Mouse (Mus musculus): ENCODE results near the gene Tmem219. TPM values are rescaled to one million over a fixed set of nuclear protein-coding genes. Genes with fewer than 3 reads are reported as not detected.

Tmem219 gene
- total RNA-seq, 2 experiments from 2014 or later, result 20.2 to 22.3 TPM

Other genes with a start within 250 kb of the Tmem219 start
- 10 to 100 TPM; 11.7 to 19.3 TPM for gene Sult1a1, start 246.5 kb downstream of the Tmem219 start, total RNA-seq (2021)
- 100 to 1,000 TPM in 1 of 2 experiments, 10 to 100 TPM in 1; 92.0 to 102 TPM for gene Bola2, start 227.5 kb downstream of the Tmem219 start, total RNA-seq (2021)
- gene Slx1b, start 227.1 kb downstream of the Tmem219 start, total RNA-seq (2021), result 10 to 100 TPM; 14.4 to 17.0 TPM
- 100 to 1,000 TPM; 163 to 167 TPM for gene Coro1a, start 215.1 kb downstream of the Tmem219 start, total RNA-seq (2021)
- gene Mapk3, start 163.3 kb downstream of the Tmem219 start, total RNA-seq (2021), result 100 to 1,000 TPM; 148 to 165 TPM
- gene Gdpd3, start 156.6 kb downstream of the Tmem219 start, total RNA-seq (2021), result 1 to 10 TPM; 1.8 to 2.1 TPM
- 100 to 1,000 TPM; 311 to 316 TPM for gene Ypel3, start 146.0 kb downstream of the Tmem219 start, total RNA-seq (2021)
- under 1 TPM in 1 of 2 experiments, not detected in 1; 0.87 TPM for gene Tbx6, start 141.4 kb downstream of the Tmem219 start, total RNA-seq (2021)
- gene Ppp4c, start 130.4 kb downstream of the Tmem219 start, total RNA-seq (2021), result 10 to 100 TPM; 48.1 to 51.3 TPM
- 10 to 100 TPM; 84.6 to 91.9 TPM for gene Fam57b, start 125.2 kb downstream of the Tmem219 start, total RNA-seq (2021)
- gene 4930451I11Rik, start 91.3 kb downstream of the Tmem219 start, total RNA-seq (2021), result not detected
- gene Doc2a, start 75.5 kb downstream of the Tmem219 start, total RNA-seq (2021), result 10 to 100 TPM; 47.8 to 57.6 TPM
- gene Hirip3, start 60.9 kb downstream of the Tmem219 start, total RNA-seq (2021), result 10 to 100 TPM; 25.5 to 35.0 TPM
- gene Ino80e, start 60.5 kb downstream of the Tmem219 start, total RNA-seq (2021), result 10 to 100 TPM; 44.9 to 49.9 TPM
- 100 to 1,000 TPM; 149 to 154 TPM for gene Taok2, start 38.2 kb downstream of the Tmem219 start, total RNA-seq (2021)
- gene Kctd13, start 6.0 kb upstream of the Tmem219 start, total RNA-seq (2021), result 100 to 1,000 TPM; 139 TPM
- 10 to 100 TPM; 44.2 to 50.3 TPM for gene Asphd1, start 26.7 kb upstream of the Tmem219 start, total RNA-seq (2021)
- gene Sez6l2, start 27.6 kb upstream of the Tmem219 start, total RNA-seq (2021), result 100 to 1,000 TPM; 400 to 404 TPM
- 100 to 1,000 TPM; 194 to 197 TPM for gene Cdipt, start 53.0 kb upstream of the Tmem219 start, total RNA-seq (2021)
- not detected for gene Cdiptos, start 53.2 kb upstream of the Tmem219 start, total RNA-seq (2021)
- 1 to 10 TPM; 5.2 to 6.7 TPM for gene Mvp, start 91.7 kb upstream of the Tmem219 start, total RNA-seq (2021)
- 1 to 10 TPM in 1 of 2 experiments, under 1 TPM in 1; 0.66 to 2.3 TPM for gene Pagr1b, start 93.6 kb upstream of the Tmem219 start, total RNA-seq (2021)
- gene Pagr1a, start 94.4 kb upstream of the Tmem219 start, total RNA-seq (2021), result 10 to 100 TPM; 22.5 to 23.9 TPM
- gene Gm42742, start 98.2 kb upstream of the Tmem219 start, total RNA-seq (2021), result 10 to 100 TPM; 39.2 to 43.8 TPM
- 100 to 1,000 TPM; 191 to 195 TPM for gene Prrt2, start 98.3 kb upstream of the Tmem219 start, total RNA-seq (2021)
- gene Maz, start 104.1 kb upstream of the Tmem219 start, total RNA-seq (2021), result 100 to 1,000 TPM; 241 to 243 TPM
- 1 to 10 TPM; 5.0 to 5.7 TPM for gene Kif22, start 119.6 kb upstream of the Tmem219 start, total RNA-seq (2021)
- not detected for gene Zg16, start 164.4 kb upstream of the Tmem219 start, total RNA-seq (2021)
- 1 to 10 TPM; 1.2 to 1.4 TPM for gene AI467606, start 168.4 kb upstream of the Tmem219 start, total RNA-seq (2021)
- gene Qprt, start 199.3 kb upstream of the Tmem219 start, total RNA-seq (2021), result under 1 TPM in 1 of 2 experiments, not detected in 1; 0.55 TPM
- under 1 TPM; 0.09 to 0.14 TPM for gene Spn, start 214.9 kb upstream of the Tmem219 start, total RNA-seq (2021)

All from left cerebral cortex, postnatal 25 days (tissue).